Mouse (Mus musculus): ENCODE data around the gene Atf1.

The Atf1 gene

GRCm38 (mm10) chr15:100227663-100228534 is at the start of gene Atf1:
Atf1 (plus strand) TSS chr15:100227819.
- DNase-seq (ENCODE audit: low spot score in 2 of 2): peak; percentile 86 to 92

- DNase-seq (ENCODE audit: low spot score in 2 of 2): no peak
Observed at GRCm38 (mm10) chr15:100178487-100178886, 49.1 kb upstream of the Atf1 start.

- no peak for DNase-seq (ENCODE audit: low spot score in 2 of 2)
Observed at GRCm38 (mm10) chr15:100179685-100180084, 47.9 kb upstream of the Atf1 start.

- no peak for DNase-seq (ENCODE audit: low spot score in 2 of 2)
Observed at GRCm38 (mm10) chr15:100180221-100180620, 47.4 kb upstream of the Atf1 start.

- DNase-seq (ENCODE audit: low spot score in 2 of 2): no peak
Observed at GRCm38 (mm10) chr15:100181841-100182240, 45.8 kb upstream of the Atf1 start.

- DNase-seq (ENCODE audit: low spot score in 2 of 2): no peak
Observed at GRCm38 (mm10) chr15:100182526-100183280, 44.9 kb upstream of the Atf1 start.

GRCm38 (mm10) chr15:100183510-100183909 is 44.1 kb upstream of the Atf1 start:
- DNase-seq (ENCODE audit: low spot score in 2 of 2): no peak

GRCm38 (mm10) chr15:100184821-100185496 is 42.7 kb upstream of the Atf1 start:
- DNase-seq (ENCODE audit: low spot score in 2 of 2): no peak

- no peak for DNase-seq (ENCODE audit: low spot score in 2 of 2)
Observed at GRCm38 (mm10) chr15:100186234-100186633, 41.4 kb upstream of the Atf1 start.

- DNase-seq (ENCODE audit: low spot score in 2 of 2): no peak
Observed at GRCm38 (mm10) chr15:100186882-100187672, 40.5 kb upstream of the Atf1 start.

GRCm38 (mm10) chr15:100188542-100188941 is 39.1 kb upstream of the Atf1 start:
- DNase-seq (ENCODE audit: low spot score in 2 of 2): no peak

- no peak for DNase-seq (ENCODE audit: low spot score in 2 of 2)
Observed at GRCm38 (mm10) chr15:100188962-100189404, 38.6 kb upstream of the Atf1 start.

GRCm38 (mm10) chr15:100190083-100190482 is 37.5 kb upstream of the Atf1 start:
- no peak for DNase-seq (ENCODE audit: low spot score in 2 of 2)

GRCm38 (mm10) chr15:100198983-100199745 is 28.5 kb upstream of the Atf1 start:
- peak; percentile 34 to 59 for DNase-seq (ENCODE audit: low spot score in 2 of 2)

GRCm38 (mm10) chr15:100199790-100200189 is 27.8 kb upstream of the Atf1 start:
- DNase-seq (ENCODE audit: low spot score in 2 of 2): no peak

GRCm38 (mm10) chr15:100201806-100202205 is 25.8 kb upstream of the Atf1 start:
- peak in 1 of 2 experiments; percentile 27 for DNase-seq (ENCODE audit: low spot score in 2 of 2)

GRCm38 (mm10) chr15:100202431-100203015 is 25.1 kb upstream of the Atf1 start:
- peak in 1 of 2 experiments; percentile 52 for DNase-seq (ENCODE audit: low spot score in 2 of 2)

GRCm38 (mm10) chr15:100204574-100204973 is 23.0 kb upstream of the Atf1 start:
- no peak for DNase-seq (ENCODE audit: low spot score in 2 of 2)

- DNase-seq (ENCODE audit: low spot score in 2 of 2): no peak
Observed at GRCm38 (mm10) chr15:100210013-100210412, 17.6 kb upstream of the Atf1 start.

- DNase-seq (ENCODE audit: low spot score in 2 of 2): no peak
Observed at GRCm38 (mm10) chr15:100213339-100213738, 14.3 kb upstream of the Atf1 start.
